Mouse (Mus musculus) right cerebral cortex, adult 2 months (tissue): ENCODE results near the gene Smad6.

ENCODE experiments used
- DNase-seq, 2 experiments: peaks; one replicate each; pipeline ENCODE4 v3.0.0; 2021 to 2022; ENCODE audit warnings: low spot score in 2 of 2

Gene Smad6

DNA sequence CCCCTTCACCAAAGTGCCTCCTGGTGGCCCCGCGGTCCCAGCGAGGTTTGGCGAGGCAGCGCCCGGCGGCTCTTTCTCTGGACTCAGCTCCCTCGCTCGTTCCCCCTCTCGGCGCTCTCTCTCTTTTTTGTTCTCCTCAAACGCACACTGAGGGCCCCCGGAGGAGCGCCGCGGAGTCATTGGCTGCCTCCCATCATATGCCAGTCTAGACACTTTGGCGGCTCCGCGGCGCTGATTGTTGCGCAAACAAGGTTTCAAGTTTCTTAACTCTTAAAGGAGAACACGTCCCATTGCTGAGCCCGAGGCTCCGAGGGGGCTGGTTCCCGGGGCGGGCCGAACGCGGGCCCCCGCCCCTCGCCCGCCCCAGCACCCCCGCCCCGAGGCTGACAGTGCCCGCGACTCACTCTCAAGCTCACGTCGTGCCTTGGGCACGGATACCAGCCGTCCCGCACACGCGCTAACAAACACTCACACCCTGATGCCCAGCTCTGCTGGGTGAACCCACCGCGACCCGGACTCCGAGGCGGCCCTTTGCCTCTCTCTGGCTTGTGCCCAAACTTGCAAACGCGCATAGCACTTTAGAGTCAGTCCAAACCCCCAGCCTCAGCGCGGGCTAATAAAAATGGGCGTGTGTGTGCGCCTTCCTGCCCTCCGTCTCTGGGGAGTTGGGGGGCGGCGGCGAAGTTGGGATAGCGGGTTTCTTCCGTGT is at the start of gene Smad6:
Smad6 (minus strand) TSS at position 207 of the 709 bp plus-strand sequence.
- peak; percentile 63 to 72 for DNase-seq

DNA sequence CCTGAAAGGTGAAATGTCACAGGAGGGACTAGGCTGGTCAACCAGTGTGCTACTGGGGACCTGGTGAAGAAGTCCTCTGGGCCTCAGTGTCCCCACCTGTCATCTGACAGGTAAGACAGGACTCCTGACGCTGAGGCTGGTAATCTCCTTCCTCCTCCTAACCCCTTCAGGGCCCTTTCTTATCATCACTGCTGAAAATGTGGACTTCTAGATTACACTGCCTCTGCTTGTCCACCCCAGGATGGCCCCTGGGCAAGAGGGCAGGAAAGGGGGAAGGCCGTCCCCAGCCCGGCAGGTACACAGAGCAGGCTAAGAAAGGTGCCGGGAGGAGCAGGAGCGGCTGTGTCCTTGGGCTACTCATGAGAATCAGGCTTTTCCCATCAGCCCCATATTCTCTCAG is 48.8 kb upstream of the Smad6 start:
- DNase-seq, result no peak

DNA sequence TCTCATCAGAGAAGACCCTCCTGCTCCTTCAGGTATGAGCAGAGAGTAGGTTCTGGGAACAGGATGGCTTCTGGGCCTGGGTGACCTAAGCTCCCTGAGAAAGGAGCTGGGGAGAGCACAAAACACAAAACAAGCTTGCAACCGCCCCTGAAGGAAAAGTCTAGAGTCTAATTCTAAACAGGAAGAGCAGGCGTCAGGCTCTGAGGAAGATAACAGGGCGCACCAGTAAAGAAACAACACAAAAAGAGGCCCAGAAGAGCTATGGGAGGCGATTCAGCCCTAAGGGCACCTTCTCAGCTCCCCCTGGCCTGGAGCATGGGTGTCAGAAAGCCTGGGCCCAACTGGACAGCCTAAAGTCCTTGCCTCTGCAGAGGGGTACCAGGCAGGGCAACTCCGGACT is 47.3 kb upstream of the Smad6 start:
- DNase-seq, result no peak

DNA sequence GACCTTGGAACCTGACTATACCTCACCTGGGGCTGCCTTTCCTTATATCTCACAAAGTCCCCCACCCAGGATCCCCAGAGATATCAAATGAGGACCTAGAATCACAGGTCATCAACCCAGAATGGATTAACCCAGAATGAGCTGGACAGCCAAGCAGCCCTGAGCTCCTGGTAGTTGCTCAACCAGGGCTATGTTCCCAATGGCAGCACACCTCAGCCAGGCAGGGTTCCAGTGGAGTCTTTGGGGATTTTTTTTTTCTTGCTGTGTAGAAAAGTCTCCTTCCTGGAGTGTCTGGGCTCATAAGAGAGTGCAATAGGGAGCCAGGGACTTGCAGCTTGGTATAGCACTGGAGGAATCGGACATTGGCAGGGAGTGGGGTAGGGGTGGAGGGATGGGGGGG is 46.7 kb upstream of the Smad6 start:
- no peak for DNase-seq

DNA sequence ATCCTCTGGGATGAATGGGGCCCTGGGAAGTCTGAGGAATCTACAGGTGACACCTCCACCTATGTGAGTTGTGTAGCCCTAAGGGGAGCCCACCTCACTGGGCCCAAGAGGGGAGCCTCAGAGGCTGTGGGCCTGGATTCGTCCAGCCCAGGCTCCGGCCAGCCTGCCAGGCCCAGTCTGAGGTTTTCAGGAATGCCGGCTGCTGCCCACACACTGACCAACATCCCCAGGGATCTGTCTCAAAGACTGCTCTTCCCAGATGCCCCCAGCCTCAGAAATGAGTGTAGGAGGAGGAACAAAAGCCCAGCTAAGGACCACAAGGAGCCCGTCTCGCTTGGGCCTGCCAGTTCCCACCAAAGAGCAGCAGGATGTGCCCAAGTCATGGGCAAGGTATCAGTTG is 45.9 kb upstream of the Smad6 start:
- no peak for DNase-seq

DNA sequence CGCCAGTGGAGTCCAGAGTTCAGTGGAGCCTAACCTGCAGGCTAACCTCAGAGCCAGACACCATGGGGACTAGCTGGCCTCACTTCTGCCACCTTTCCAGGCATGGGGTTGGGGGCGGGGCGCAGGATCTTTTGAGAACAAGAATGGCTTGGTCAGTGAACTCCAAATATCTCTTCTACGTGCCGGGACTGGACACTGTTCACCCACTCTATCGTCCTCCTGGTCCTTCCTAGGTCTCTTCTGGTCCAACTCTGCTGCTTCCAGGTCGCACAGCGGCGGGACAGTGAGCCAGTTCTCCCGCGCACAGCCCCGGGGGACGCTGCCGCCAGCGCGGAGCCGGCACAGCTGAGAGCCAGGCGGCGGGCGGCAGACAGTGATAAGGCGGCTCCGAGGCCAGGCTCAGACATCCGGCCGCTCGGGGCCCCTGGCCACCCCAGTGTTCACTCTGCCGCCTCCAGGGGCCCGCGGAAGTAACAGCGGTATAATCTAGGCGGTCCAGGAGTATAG is 38.2 kb upstream of the Smad6 start:
- DNase-seq, result no peak

DNA sequence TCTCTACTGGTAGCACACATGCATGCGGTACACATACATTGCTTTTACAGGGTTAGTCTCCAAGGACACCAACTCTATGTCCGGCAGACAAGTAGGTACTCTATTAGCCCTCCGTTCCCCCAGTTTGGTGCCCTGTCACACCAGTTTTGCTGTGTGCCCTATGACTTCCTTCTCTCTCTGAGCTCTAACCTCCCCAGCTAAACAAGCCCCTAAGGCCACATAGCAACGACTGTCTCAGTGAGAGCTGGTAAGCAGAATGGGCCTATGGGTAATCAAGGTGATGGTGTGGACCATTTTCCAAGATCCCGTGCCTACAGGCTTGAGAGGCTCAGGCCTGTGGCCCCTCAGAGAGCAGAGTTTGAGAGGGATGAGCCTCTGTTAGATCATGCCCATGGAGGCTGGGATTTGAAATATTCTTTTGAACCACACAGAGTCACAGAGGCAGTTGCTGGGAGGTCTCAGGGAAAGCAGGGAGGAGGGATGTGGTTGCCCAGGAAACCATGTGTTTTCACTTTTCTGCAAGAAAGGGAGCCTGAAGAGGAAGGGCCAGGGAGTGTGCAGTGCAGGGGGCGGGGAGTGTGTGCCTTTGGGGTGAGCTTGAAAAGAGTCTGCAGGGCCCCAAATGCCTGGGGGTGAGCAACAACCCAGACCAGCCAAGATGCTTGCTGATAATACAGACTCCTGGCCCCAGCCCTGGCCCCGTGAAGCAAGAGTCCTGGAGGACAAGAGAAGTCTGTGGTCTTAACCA is 36.2 kb upstream of the Smad6 start:
- peak; percentile 6 to 9 for DNase-seq

DNA sequence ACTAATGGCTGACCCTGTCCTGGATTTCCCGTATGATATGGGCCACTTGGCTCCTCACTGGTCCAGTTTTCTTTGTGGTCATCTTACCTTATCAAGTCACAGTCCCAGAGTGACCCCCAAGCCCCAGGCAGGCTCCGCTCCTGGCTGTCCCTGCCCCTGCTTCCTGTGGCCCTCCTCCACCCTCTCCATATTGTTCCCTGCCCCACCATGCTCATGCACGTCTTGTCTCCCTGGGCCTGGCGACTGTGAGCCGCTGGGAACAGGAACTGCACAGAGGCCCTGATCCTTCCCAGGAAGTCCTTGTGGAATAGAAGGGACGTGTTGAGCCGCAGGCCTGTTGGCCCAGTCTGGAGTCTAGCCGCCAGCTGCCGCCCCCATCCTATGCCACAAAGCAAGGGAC is 33.3 kb upstream of the Smad6 start:
- no peak for DNase-seq

DNA sequence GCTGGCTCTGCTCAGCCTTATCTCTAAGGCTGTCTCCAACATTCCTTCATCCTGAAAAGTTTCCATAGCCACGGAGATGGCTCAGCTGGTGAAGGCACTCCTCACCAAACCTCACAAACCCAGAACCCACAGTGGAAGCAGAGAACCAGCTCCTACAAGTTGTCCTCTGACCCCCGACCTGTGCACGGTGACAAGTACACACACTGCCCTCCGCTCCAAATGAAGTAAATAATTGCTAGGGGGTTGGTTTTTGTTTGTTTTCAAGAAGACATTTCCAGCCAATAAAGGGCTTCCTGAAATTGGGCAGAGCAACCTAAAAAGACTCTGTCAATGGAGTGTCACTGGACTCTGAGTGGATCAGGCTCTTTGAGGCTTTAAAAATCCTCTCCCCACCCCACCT is 31.9 kb upstream of the Smad6 start:
- DNase-seq, result no peak

DNA sequence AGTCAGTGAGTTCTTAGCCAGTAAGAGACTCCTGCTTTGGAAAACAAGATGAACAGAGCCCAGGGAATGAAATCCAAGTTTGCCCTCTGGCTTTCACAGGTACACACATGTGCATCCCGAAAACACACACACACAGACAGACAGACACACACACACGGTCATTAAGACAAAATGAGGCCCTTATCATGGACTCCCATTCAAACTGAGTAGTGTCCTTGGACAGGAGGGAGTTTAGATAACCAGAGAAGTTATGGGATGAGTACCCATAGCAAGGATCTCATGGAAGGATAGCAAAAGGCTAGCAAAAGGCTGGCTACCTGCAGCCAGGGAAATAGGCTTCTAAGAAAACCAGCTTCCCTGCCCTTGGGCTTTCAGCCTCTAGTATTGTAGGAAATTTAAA is 29.4 kb upstream of the Smad6 start:
- no peak for DNase-seq

DNA sequence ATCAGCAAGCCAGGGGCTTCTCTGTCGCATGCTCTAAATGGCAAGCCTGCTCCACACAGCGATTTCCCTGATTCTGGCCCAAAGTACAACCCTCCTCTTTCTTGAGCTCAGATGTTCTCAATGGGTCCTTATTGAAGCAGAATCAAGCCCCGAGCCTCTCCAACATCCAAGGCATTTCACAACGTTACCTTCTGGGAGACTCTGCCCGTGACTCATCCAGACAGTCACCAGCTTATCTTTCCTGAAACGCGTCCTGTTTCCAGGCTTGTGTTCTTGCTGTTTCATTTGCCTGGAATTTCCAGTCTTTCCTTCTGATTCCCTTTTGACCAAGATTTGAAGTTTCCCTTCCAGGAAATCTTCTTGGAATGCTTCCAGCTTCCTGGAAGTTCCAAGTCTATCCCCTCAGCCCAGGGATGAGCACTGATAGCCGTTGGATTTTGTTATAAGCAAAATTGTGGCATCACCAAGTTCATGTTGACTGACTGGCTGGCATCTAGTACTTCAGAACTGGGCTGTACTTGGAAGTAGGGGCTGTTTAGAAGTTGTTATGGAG is 28.7 kb upstream of the Smad6 start:
- peak; percentile 21 to 38 for DNase-seq

DNA sequence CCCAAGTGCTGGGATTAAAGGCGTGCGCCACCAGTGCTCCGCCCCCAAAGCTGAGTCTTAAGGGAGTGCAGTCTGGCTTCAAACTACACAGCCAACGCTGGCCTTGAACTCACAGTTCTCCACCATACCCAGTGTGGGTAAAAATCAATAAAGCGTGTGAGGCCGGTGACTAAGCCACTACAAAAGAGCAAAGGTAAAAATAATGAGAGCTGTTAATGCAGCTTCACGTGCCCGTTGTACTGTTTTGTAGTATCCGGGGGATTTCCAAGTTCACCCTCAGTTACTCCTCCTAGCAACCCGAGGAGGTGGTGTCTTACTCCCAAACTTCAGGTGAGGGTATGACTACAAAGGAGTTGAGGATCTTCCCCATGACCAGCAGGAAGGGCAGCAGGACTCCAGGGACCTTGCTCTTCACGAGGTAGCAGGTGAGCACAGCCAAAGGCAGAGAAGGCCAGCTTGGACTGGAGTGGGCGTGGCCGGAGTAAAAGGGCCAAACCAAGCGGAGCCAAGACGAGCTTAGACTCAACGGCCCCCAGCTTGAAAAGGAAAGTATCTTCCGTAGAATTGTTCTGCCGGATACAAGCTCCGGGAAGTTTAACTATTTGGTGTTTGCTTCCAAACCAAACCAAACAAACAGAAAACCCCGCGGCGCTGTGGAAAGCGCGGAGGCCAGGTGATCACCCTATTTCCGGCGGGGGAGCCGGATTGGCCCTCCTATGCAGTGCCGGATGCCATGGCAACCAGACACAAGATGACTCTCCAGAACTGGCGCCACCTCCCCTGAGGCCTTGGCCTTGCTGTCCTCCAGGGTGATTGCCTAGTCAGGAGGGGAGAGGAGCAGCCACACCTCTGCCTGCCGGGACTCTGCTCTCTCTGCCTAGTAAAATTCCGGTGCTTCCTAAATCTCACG is 27.9 kb upstream of the Smad6 start:
- peak; percentile 22 to 27 for DNase-seq

DNA sequence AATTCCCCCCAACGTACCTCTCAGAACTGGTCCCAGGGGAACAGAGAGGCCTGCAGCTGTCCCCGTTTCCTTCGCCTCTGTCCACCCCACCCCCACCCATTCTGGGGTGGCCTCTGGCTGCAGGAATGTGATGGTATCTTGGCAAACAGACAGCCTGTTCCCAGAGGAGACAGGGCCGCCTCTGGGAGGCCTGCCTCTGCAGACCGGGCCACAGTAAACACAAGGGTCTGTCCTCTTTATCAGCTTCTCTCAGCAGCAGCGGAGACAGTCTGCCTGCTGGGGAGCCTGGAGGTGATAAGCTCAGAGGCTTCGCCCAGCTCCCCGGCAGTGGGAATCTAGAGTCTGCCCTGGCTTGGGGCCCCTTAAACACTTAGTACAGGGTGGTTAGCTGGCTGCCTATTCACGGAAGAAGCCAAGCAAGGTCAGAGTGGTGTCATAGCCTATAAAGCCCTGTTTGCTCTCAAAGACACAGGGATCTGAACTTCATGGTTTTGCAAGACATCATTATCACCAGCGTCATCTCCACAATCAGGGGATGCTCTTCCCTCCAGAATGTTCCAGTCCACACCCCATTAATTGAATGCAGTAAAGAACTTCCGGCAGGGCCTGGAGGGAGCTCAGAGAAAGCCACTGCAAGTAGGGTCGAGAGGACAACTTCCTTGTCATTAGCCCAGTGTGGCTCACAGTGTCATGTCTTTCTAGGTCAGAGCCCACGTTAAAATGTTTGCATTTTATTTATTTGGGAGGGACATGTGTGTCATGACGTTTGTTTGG is 23.4 kb upstream of the Smad6 start:
- no peak for DNase-seq

DNA sequence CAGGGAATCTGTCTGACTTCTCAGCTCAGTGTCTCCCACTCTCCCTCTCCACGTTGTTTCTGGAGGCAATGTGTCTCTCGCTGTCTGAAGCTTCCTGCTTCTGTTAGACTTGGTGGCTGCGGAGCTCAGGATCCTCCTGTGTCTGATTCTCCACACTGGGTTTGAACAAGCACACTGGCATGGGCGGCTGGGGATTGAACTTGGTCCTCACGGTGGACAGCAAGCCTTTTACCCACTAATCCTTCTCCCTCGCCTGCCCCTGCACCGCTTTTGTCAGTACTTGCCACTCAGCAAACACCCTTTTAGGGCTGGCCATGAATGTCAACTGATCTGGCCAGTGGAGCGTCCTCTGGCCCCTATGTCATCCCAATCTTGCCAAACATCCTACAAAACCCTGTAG is 22.5 kb upstream of the Smad6 start:
- DNase-seq, result no peak

DNA sequence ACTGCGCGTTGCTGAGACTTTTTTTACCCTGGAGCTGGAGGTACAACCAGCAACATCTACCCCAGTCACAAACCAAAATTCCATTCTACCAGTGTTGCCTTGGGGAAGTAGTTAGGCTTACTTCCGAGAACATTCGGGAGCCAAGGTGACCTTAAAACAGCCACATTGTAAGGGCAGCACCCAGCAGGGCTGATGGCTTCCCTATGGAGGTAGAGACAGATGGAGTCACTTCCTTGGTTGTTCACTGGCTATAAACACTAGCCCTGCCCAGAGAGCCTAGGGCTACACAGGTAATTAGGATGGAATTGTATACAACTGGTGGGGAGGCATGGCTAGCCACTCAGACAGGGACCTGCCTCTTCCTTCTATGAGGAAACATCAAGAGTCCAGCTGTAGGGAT is 21.1 kb upstream of the Smad6 start:
- DNase-seq, result no peak

DNA sequence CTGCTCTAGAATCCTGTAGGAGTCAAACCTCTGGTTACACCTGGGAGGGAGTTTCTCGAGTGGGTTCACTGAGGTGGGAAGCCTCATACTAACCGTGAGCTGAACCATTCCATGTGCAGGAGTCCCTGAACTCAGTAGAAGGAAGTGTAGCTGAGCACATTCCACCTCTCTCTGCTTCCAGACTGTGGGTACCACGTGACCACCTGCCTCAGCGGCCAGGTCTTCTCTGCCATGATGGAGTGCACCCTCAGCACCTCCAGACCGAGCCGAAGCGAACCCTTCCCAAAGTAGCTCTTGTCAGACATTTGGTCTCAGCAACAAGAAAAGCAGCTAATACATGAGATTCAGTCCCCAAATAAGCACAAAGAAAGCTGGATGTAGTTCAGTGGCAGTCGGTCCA is 20.4 kb upstream of the Smad6 start:
- DNase-seq, result no peak

DNA sequence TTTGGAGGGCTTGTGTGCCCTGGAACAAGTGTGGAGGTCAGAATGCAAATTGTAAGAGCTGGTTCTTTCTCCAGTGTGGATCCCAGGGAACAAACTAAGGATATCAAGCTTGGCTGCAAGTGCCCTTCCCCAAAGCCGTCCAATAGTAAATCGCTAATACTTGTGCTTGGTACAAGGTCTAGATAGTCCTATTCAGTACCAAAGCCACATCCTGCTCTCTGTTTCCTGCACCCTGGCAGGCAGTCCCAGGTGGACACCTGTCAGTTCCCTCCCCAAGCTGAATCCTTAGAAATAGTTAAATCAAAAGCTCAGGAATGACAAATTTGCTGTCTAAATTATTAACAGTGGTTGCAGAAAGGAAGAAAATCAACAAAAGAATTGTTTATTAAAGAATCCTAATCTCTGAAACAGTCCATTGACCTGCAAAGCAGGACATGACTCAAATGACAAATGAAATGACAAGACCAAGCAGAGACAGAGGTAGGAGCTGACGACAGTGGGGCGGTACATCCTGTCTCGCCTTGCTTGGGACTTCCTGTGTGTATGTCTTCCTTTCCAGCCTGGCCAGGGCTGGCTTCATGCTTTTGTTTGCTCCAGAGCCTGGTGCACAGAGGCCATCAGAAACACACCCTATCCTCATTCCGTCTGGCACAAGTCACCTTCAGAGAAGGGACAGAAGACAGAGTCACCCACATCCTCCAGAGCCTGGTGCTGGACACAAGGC is 8.2 kb upstream of the Smad6 start:
- DNase-seq, result no peak

DNA sequence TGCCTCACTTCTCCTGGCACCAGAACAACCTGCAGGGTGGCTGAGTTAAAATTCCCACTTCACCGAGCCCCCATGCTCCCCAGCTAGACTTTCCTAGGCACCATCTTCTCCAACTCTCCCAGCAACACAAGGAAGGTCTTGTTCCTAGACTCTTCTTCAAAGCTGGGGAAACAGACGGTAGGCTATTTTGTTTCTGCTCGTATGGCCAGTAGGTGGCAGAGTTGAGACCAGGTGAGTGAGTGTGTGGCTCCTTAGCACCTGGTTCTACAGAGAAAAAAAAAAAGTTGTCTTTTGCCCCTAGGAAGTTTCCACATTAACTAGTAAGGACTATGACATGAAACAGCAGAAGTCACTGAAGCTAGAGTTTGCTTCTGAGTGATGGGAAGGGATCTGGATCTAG is 3.7 kb upstream of the Smad6 start:
- DNase-seq, result peak in 1 of 2 experiments; percentile 47

DNA sequence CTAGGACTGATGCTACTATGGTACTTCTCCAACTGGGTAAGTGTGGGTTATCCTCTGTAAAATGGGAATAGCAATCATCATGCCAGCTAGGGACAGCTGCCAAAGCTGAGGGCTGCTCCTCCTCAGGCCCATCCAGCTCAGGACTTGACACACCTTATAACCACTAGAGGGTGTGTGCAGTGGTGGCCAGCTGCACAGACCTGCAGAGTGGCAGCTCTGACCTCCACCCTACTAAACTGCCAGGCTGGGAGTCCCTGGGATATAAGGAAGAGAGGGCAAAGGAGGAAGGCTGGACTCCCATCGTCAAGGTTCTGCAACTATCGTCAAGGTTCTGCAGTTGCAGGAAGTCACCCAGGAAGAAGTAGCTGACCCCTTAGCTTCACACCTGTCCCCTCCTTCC is 3.1 kb upstream of the Smad6 start:
- DNase-seq, result no peak

DNA sequence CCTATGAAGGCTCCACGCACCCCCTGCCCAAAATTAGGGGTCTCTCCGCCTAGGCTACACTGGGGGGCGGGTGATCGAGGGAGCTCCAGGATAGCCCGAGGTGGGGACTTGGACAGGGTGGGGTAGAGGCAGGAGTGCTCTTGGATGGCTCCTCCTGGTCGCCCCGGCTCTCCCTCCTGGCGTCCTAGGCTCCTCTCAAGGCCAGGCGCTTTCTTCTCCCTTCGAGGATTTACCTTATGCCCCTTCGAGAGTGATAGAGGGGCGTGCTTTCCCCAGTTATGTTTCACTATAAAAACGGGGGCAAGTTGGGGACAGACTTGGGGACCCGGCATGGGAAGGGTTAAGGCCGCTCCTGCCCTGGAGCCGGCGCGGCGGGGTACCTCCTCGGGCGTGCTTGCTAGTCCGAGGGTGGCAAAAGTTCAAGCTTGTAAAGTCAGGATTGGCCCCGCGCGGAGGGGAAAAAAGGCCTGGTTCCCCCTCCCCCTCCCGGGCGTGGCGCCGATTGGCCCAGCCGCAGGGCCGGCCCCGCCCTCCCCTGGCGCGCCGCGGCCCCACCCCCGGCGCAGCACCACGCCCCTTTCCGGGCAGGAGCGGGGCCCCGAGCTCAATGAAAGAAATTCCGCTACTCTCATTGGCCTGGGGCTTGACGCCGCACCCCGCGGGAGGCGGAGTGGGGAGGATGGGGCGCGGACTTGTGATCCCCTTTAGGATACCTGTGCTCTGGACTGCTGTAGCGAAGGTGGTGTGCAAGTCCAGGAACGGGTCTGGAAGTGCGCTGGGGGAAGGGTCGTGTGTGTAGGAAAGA is 905 bp upstream of the Smad6 start:
- DNase-seq, result peak; percentile 59 to 77
